Mouse (Mus musculus): ENCODE results near the gene Pithd1. TPM values are rescaled to one million over a fixed set of nuclear protein-coding genes. Genes with fewer than 3 reads are reported as not detected.

The Pithd1 gene
- total and polyA plus RNA-seq, 3 experiments = 62.8 to 77.7 TPM; not detected in 1

- Histone ChIP-seq H3K36me3 (ENCODE audit: control insufficient read depth in 1 of 2, insufficient read depth in 2 of 2, low read length in 2 of 2) (peaks cover 0 to 10% of the 10 kb centered on the region in 2 experiments; a peak in 2 of 4 replicates), H3K9ac (ENCODE audit: control insufficient read depth, low read depth, low read length, poor library complexity, severe bottlenecking) (no peak overlapping the region), H3K4me1 (ENCODE audit: control insufficient read depth in 1 of 2, insufficient read depth in 2 of 2, low read length in 2 of 2) (peaks cover 10 to 15% of the 10 kb centered on the region in 2 experiments), H3K79me2 (ENCODE audit: control insufficient read depth, insufficient read depth, low read length, poor library complexity) (peaks cover 11% of the 10 kb centered on the region), H3K27me3 (ENCODE audit: control insufficient read depth in 1 of 2, insufficient read depth in 2 of 2, low read length in 2 of 2) (no peaks in the 10 kb centered on the region), H3K4me3 (ENCODE audit: control insufficient read depth in 1 of 2, insufficient read depth in 1 of 2, low read depth in 2 of 2, low read length in 2 of 2) (no peak overlapping the region), H3K27ac (ENCODE audit: control insufficient read depth, low read depth, low read length) (no peak overlapping the region), H3K9me3 (replicated peaks; ENCODE audit: insufficient read depth, low read length) (no peaks in the 10 kb centered on the region)
- DNase-seq (ENCODE audit: low read depth, low spot score) = peak; percentile 51
- TF ChIP-seq SMC3 (IDR thresholded peaks at IDR 0.05; ENCODE audit: low read depth, low read length) = 0 out of 2 replicates have a peak, but pooled peaks have one; percentile 11
- peak in 2 of 3 experiments; percentile 20 to 24; a peak in 3 of 6 replicates for TF ChIP-seq CTCF (IDR thresholded peaks at IDR 0.05 in 2 of 3, conservative IDR thresholded peaks at IDR 0.05 in 1 of 3; ENCODE audit: control insufficient read depth in 1 of 3, insufficient read depth in 1 of 3, low read depth in 2 of 3, low read length in 3 of 3, poor library complexity in 1 of 3, severe bottlenecking in 1 of 3)
- TF ChIP-seq EP300 (IDR thresholded peaks at IDR 0.05; ENCODE audit: low read depth in 1 of 2, low read length in 2 of 2) = no peak
Measured at GRCm38 (mm10) chr4:136025350-136025749, 38.3 kb upstream of the Pithd1 start.

- Histone ChIP-seq H3K4me1 (ENCODE audit: control insufficient read depth in 1 of 2, insufficient read depth in 2 of 2, low read length in 2 of 2) (peaks cover 12 to 15% of the 10 kb centered on the region in 2 experiments), H3K4me3 (ENCODE audit: control insufficient read depth in 1 of 2, insufficient read depth in 1 of 2, low read depth in 2 of 2, low read length in 2 of 2) (no peak overlapping the region), H3K79me2 (ENCODE audit: control insufficient read depth, insufficient read depth, low read length, poor library complexity) (peaks cover 33% of the 10 kb centered on the region), H3K9me3 (replicated peaks; ENCODE audit: insufficient read depth, low read length) (no peaks in the 10 kb centered on the region), H3K27ac (ENCODE audit: control insufficient read depth, low read depth, low read length) (no peak overlapping the region), H3K36me3 (ENCODE audit: control insufficient read depth in 1 of 2, insufficient read depth in 2 of 2, low read length in 2 of 2) (peaks cover 0 to 18% of the 10 kb centered on the region in 2 experiments; a peak in 2 of 4 replicates), H3K9ac (ENCODE audit: control insufficient read depth, low read depth, low read length, poor library complexity, severe bottlenecking) (no peak overlapping the region), H3K27me3 (ENCODE audit: control insufficient read depth in 1 of 2, insufficient read depth in 2 of 2, low read length in 2 of 2) (no peaks in the 10 kb centered on the region)
- DNase-seq (ENCODE audit: low read depth, low spot score) = no peak
- no peak for TF ChIP-seq TAL1 (IDR thresholded peaks at IDR 0.05; ENCODE audit: low read length)
- no peak for TF ChIP-seq CHD1 (IDR thresholded peaks at IDR 0.05; ENCODE audit: low read depth, low read length)
Measured at GRCm38 (mm10) chr4:136022924-136023323, 35.9 kb upstream of the Pithd1 start.

- peak within 1 kb of the TSS; percentile 87 to 99 for H3K4me3 ChIP-seq (ENCODE audit: control insufficient read depth in 1 of 2, insufficient read depth in 1 of 2, low read depth in 2 of 2, low read length in 2 of 2)
- peaks cover 9 to 10% of the 10 kb centered on the region in 2 experiments for H3K4me1 ChIP-seq (ENCODE audit: control insufficient read depth in 1 of 2, insufficient read depth in 2 of 2, low read length in 2 of 2)
- peaks cover 42% of the 10 kb centered on the region for H3K79me2 ChIP-seq (ENCODE audit: control insufficient read depth, insufficient read depth, low read length, poor library complexity)
- no peaks in the 10 kb centered on the region for H3K9me3 ChIP-seq (replicated peaks; ENCODE audit: insufficient read depth, low read length)
- H3K36me3 ChIP-seq (ENCODE audit: control insufficient read depth in 1 of 2, insufficient read depth in 2 of 2, low read length in 2 of 2) = peaks cover 0 to 15% of the 10 kb centered on the region in 2 experiments; a peak in 3 of 4 replicates
- peak; percentile 100 for DNase-seq (ENCODE audit: low read depth, low spot score)
- H3K27me3 ChIP-seq (ENCODE audit: control insufficient read depth in 1 of 2, insufficient read depth in 2 of 2, low read length in 2 of 2) = no peaks in the 10 kb centered on the region
- H3K27ac ChIP-seq (ENCODE audit: control insufficient read depth, low read depth, low read length) = peak within 1 kb of the TSS; percentile 32
- H3K9ac ChIP-seq (ENCODE audit: control insufficient read depth, low read depth, low read length, poor library complexity, severe bottlenecking) = peak within 1 kb of the TSS; percentile 86
- TF ChIP-seq EP300 (IDR thresholded peaks at IDR 0.05; ENCODE audit: low read depth in 1 of 2, low read length in 2 of 2) (0 out of 4 replicates have a peak, but pooled peaks of 1 of the 2 experiments have one; percentile 11), USF2 (IDR thresholded peaks at IDR 0.05; ENCODE audit: borderline replicate concordance in 1 of 2, insufficient read depth in 1 of 2, low read depth in 1 of 2, low read length in 2 of 2) (no peak), RCOR1 (IDR thresholded peaks at IDR 0.05; ENCODE audit: low read depth, low read length) (no peak), SMC3 (IDR thresholded peaks at IDR 0.05; ENCODE audit: low read depth, low read length) (no peak), ZC3H11A (IDR thresholded peaks at IDR 0.05; ENCODE audit: low read depth, low read length) (no peak), MAFK (IDR thresholded peaks at IDR 0.05; ENCODE audit: borderline replicate concordance, low read depth, low read length) (no peak), HCFC1 (IDR thresholded peaks at IDR 0.05; ENCODE audit: low read depth, low read length) (peak; percentile 87), ZMIZ1 (IDR thresholded peaks at IDR 0.05; ENCODE audit: low read depth, low read length) (peak; percentile 84), MYB (IDR thresholded peaks at IDR 0.05; ENCODE audit: low read depth, low read length) (no peak), POLR2AphosphoS2 (IDR thresholded peaks at IDR 0.05; ENCODE audit: low read length) (peak; percentile 78; the same call in 1 of the 2 replicates), POLR2AphosphoS5 (IDR thresholded peaks at IDR 0.05; ENCODE audit: borderline replicate concordance, low read depth, low read length) (no peak), CHD1 (IDR thresholded peaks at IDR 0.05; ENCODE audit: low read depth, low read length) (no peak), KAT2A (conservative IDR thresholded peaks at IDR 0.05; ENCODE audit: low read depth, low read length) (no peak; the same call in 1 of the 2 replicates), UBTF (IDR thresholded peaks at IDR 0.05; ENCODE audit: borderline replicate concordance, insufficient read depth, low read depth, low read length) (peak; percentile 90; the same call in 1 of the 2 replicates), POLR2A (IDR thresholded peaks at IDR 0.05; ENCODE audit: control insufficient read depth in 1 of 2, insufficient read depth in 1 of 2, low read depth in 1 of 2, low read length in 2 of 2, poor library complexity in 1 of 2) (peak; percentile 77 to 81), RAD21 (IDR thresholded peaks at IDR 0.05; ENCODE audit: low read depth, low read length) (no peak), TAL1 (IDR thresholded peaks at IDR 0.05; ENCODE audit: low read length) (no peak), USF1 (IDR thresholded peaks at IDR 0.05; ENCODE audit: low read depth, low read length) (peak; percentile 66; the same call in 1 of the 2 replicates), TBP (IDR thresholded peaks at IDR 0.05; ENCODE audit: low read depth, low read length) (peak; percentile 74), BHLHE40 (IDR thresholded peaks at IDR 0.05; ENCODE audit: borderline replicate concordance, low read depth, low read length) (no peak), SIN3A (IDR thresholded peaks at IDR 0.05; ENCODE audit: low read length) (peak; percentile 84), ETS1 (IDR thresholded peaks at IDR 0.05; ENCODE audit: low read depth, low read length) (peak; percentile 48), JUND (IDR thresholded peaks at IDR 0.05; ENCODE audit: low read depth, low read length) (no peak)
Measured at GRCm38 (mm10) chr4:136021549-136022047, 34.5 kb upstream of the Pithd1 start, which contains the start of gene Eloa. TSS of gene Eloa (minus strand) at chr4:136021763.
